Mouse (Mus musculus): ENCODE measurements at regions not wholly inside any gene's neighbourhood (a gene's known extent, or its start where the extent isn't known, plus 50 kb on each side); places are given as distances from the start of the nearest gene placed in this dataset.
"Not testable (repeated sequence)": the region's sequence is repeated elsewhere in the genome, so short reads cannot be mapped to it uniquely, and the experiment has no call there.

GRCm38 (mm10) chrX:103250961-103251360 lies 64.5 kb upstream of the Nap1l2 start:
- no peak for DNase-seq (ENCODE audit: low spot score in 2 of 2)

GRCm38 (mm10) chrX:103251478-103251877 lies 65.0 kb upstream of the Nap1l2 start:
- DNase-seq (ENCODE audit: low spot score in 2 of 2), result not testable (repeated sequence)

GRCm38 (mm10) chrX:103252056-103252850 lies 65.8 kb upstream of the Nap1l2 start:
- DNase-seq (ENCODE audit: low spot score in 2 of 2), result not testable (repeated sequence)

- DNase-seq (ENCODE audit: low spot score in 2 of 2), result no peak
Measured at GRCm38 (mm10) chrX:103252881-103253280, 66.4 kb upstream of the Nap1l2 start.

GRCm38 (mm10) chrX:103254867-103255266 lies 66.3 kb upstream of the Cdx4 start:
- no peak for DNase-seq (ENCODE audit: low spot score in 2 of 2)

GRCm38 (mm10) chrX:103259882-103260281 lies 61.3 kb upstream of the Cdx4 start:
- DNase-seq (ENCODE audit: low spot score in 2 of 2), result peak in 1 of 2 experiments; percentile 7
